Mouse (Mus musculus) 416B (cell line): ENCODE results near the gene Nrp1.

Experiments used
- DNase-seq: peaks from one replicate; pipeline ENCODE4 v3.0.0; 2011; ENCODE audit warnings: low read depth

Gene Nrp1

GRCm38 (mm10) chr8:128358406-128358755 is at the start of gene Nrp1:
Nrp1 (plus strand) TSS chr8:128358604.
- DNase-seq: peak; percentile 64

GRCm38 (mm10) chr8:128320797-128321196 is 37.6 kb upstream of the Nrp1 start:
- peak; percentile 70 for DNase-seq

GRCm38 (mm10) chr8:128327281-128327680 is 31.1 kb upstream of the Nrp1 start:
- no peak for DNase-seq

GRCm38 (mm10) chr8:128327922-128328321 is 30.5 kb upstream of the Nrp1 start:
- no peak for DNase-seq

GRCm38 (mm10) chr8:128329502-128329901 is 28.9 kb upstream of the Nrp1 start:
- no peak for DNase-seq

- DNase-seq: no peak
These were observed 22.4 kb upstream of the Nrp1 start for GRCm38 (mm10) chr8:128335976-128336375.

- no peak for DNase-seq
These were observed 19.5 kb upstream of the Nrp1 start for GRCm38 (mm10) chr8:128338951-128339350.

- no peak for DNase-seq
These were observed 18.9 kb upstream of the Nrp1 start for GRCm38 (mm10) chr8:128339521-128339920.

- no peak for DNase-seq
These were observed 8.0 kb upstream of the Nrp1 start for GRCm38 (mm10) chr8:128350405-128350804.

GRCm38 (mm10) chr8:128351211-128351610 is 7.2 kb upstream of the Nrp1 start:
- DNase-seq: peak; percentile 39

GRCm38 (mm10) chr8:128352821-128353220 is 5.6 kb upstream of the Nrp1 start:
- peak; percentile 66 for DNase-seq

- DNase-seq: peak; percentile 23
These were observed 4.4 kb upstream of the Nrp1 start for GRCm38 (mm10) chr8:128353999-128354398.

GRCm38 (mm10) chr8:128355091-128355490 is 3.3 kb upstream of the Nrp1 start:
- no peak for DNase-seq

GRCm38 (mm10) chr8:128356170-128356569 is 2.2 kb upstream of the Nrp1 start:
- no peak for DNase-seq

- DNase-seq: no peak
These were observed 1.4 kb upstream of the Nrp1 start for GRCm38 (mm10) chr8:128356796-128357539.

- peak; percentile 74 for DNase-seq
These were observed 631 bp upstream of the Nrp1 start for GRCm38 (mm10) chr8:128357540-128358405.

- peak; percentile 72 for DNase-seq
These were observed 534 bp downstream of the Nrp1 start for GRCm38 (mm10) chr8:128358756-128359520.

GRCm38 (mm10) chr8:128359521-128360318 is 1.3 kb downstream of the Nrp1 start:
- peak; percentile 67 for DNase-seq

- no peak for DNase-seq
These were observed 3.0 kb downstream of the Nrp1 start for GRCm38 (mm10) chr8:128361343-128361870.

- DNase-seq: peak; percentile 85
These were observed 4.7 kb downstream of the Nrp1 start for GRCm38 (mm10) chr8:128362940-128363595.

- DNase-seq: no peak
These were observed 12.1 kb downstream of the Nrp1 start for GRCm38 (mm10) chr8:128370496-128370895.
